Mouse (Mus musculus) embryonic stem cell, embryonic (primary cell): ENCODE measurements around the gene Nxph3.

Source experiments
- CTCF ChIA-PET, 4 experiments: fragments of 300-600 bp in 2 of 4; fragments of 350-600 bp in 2 of 4; sonication (Branson Sonifier 250); formaldehyde crosslinking; loops; one replicate each; lab custom pipeline; 2022; ENCODE audit warnings: inconsistent platforms in 2 of 4; lab: Charles Lee
- POLR2A ChIA-PET, 4 experiments: fragments of 300-600 bp in 2 of 4; fragments of 350-600 bp in 2 of 4; sonication (Branson Sonifier 250); formaldehyde crosslinking; loops; one replicate each; lab custom pipeline; 2022; ENCODE audit warnings: antibody characterized with exemption in 4 of 4, inconsistent platforms in 1 of 4; lab: Charles Lee

The Nxph3 gene

DNA sequence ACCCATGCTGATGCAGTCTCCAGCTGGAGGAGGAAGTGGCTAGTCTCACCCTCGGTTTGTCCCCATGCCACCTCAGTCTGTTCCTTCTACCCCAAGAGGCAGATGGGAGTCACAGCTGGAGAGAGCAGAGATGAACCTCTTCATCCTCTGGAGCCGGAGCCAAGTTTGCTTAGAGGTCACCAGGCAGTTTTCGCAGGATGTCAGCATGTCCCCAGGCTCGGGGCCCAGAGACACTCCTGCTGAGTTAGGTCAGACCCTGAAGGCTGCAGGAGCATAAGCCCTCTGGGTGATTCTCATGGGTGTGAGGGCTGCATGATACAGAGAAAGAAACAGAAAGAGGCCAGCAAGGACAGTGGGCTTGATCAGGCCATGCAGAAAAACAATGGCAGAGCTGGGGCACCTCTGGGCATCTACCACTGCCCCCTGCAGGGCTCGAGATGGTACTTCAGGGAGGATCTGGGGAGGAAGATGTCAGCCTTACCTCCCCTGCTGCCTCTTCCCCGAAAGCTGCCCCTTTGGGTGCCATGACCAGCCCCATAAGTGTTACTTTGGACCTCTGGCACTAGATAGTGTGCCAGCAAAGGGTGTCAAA is 5.1 kb downstream of the Nxph3 start:
- POLR2A ChIA-PET: interaction anchor here in 2 of 4 experiments (0.9 to 3.8 kb wide), 6 partner anchors 11 to 95 kb away, joined by 3 to 14 read pairs (median 5); partner anchors contain the start of gene Spop (in 1 of the 2)
- CTCF ChIA-PET: interaction anchor here (0.6 to 4.8 kb wide), 22 partner anchors 9 to 258 kb away, joined by 3 to 34 read pairs (median 4); partner anchors contain the start of gene Slc35b1 (in 1 of the 4)

DNA sequence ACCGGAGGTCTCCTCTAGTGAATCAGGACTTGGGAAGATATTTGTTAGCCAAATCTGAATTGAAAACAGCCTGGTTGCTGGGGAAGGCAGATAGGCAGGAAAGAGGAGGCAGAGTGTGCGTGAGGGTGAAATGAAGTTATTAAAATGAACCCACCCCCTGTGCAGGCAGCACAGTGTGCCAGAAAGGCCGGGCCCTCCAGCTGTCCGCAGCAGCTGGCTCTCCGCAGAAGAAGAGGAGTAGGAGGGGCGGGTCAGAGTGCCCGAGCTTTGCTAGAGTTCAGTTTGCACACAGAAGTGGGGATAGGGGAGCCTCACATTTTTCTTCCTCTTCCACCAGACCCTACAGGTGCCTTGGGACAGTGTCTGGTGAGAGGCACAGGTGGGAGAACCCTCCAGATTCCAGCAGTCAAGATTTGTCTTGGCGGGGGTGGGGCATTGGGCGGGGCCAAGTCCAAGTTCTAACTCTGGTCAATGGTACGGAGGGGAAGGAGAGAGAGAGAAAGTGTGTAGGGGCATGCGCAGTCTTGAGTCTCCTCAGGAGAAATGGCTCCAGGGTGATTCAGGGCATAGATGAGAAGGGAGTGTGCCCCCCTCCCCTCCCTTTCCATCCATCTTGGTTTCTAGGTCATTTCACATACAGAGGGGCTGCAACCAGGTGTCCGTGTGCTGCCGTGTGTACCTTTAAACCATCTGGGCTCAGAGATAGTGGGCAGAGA is 6.0 kb downstream of the Nxph3 start:
- CTCF ChIA-PET: interaction anchor here (0.7 to 4.8 kb wide), 21 partner anchors 8 to 1288 kb away, joined by 3 to 34 read pairs (median 5); partner anchors contain the start of genes Eme1 (in 1 of the 4) and Slc35b1 (in 1 of the 4)

DNA sequence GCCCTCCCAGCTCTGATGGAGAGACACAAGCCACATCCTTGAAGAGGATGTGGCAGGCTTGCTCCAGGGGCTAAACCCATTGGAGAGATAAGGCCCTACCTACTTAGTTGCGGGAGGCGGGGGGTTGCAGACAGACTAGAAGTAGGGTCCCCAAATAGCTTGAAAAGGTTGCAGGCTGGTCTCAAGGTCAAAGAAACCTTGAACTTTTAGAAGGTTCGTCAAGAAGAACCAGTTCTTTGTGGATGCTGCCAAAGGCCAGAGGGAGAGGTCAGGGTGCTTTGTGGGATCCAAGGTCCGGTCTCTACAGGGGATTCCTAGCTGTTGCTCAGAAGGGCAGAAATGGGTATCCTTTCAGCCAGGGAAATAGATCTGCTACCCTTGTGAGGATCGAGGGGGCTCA is 6.6 kb downstream of the Nxph3 start:
- POLR2A ChIA-PET: interaction anchor here in 3 of 4 experiments (0.6 to 3.8 kb wide), 12 partner anchors 8 to 1304 kb away, joined by 3 to 14 read pairs (median 4); partner anchors contain the start of genes Kat7 (in 1 of the 3) and Slc35b1 (in 1 of the 3)

More for the DNA sequence above, 6.0 kb downstream of the Nxph3 start:
- POLR2A ChIA-PET: interaction anchor here in 3 of 4 experiments (0.6 to 3.8 kb wide), 11 partner anchors 10 to 1303 kb away, joined by 3 to 14 read pairs (median 5); partner anchors contain the start of genes Kat7 (in 1 of the 3) and Slc35b1 (in 1 of the 3)

GRCm38 (mm10) chr11:95507041-95507716 is 7.2 kb downstream of the Nxph3 start:
- ChIA-PET CTCF (interaction anchor here (0.5 to 4.8 kb wide), 27 partner anchors 8 to 432 kb away, joined by 3 to 34 read pairs (median 3); no protein-coding TSS in a partner anchor), POLR2A (interaction anchor here (0.6 to 3.8 kb wide), 13 partner anchors 8 to 224 kb away, joined by 3 to 14 read pairs (median 4); partner anchors contain the start of genes Kat7 (in 1 of the 4) and Slc35b1 (in 1 of the 4))

More for the DNA sequence above, 6.6 kb downstream of the Nxph3 start:
- CTCF ChIA-PET: interaction anchor here (0.6 to 4.8 kb wide), 23 partner anchors 8 to 1289 kb away, joined by 3 to 34 read pairs (median 4); partner anchors contain the start of gene Eme1 (in 1 of the 4)

DNA sequence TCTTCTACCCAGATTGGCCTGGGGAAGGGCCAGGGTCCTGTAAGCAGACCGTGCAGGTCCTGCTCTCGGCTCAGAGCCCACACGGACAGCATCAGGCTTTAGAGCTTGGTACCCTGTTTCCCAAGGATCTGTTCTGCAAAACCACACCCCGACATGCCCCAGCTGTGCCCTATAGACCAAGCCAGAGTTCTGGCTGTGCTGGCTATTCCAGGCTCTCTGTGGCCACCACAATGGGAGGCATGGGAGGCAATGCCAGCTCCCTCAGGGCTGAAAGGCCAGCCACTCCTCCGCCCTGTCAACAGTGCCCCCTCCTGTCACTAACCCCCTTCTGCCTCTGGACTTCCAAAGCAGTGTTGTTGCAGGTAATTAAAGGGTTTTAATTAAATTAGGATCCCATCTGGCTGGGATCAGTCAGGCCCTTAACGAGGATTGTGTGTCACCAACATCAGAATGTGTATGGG is 10.1 kb downstream of the Nxph3 start:
- CTCF ChIA-PET: interaction anchor here in 3 of 4 experiments (1.3 to 2.6 kb wide), 6 partner anchors 9 to 17 kb away, joined by 3 to 11 read pairs (median 7); partner anchors contain the start of gene Nxph3 (in 1 of the 3)
- POLR2A ChIA-PET: interaction anchor here in 2 of 4 experiments (1.1 to 1.9 kb wide), 2 partner anchors 167 to 193 kb away, joined by 3 to 6 read pairs; no protein-coding TSS in a partner anchor

GRCm38 (mm10) chr11:95503581-95504180 is 10.7 kb downstream of the Nxph3 start:
- ChIA-PET POLR2A (interaction anchor here in 3 of 4 experiments (0.6 to 1.9 kb wide), 7 partner anchors 11 to 193 kb away, joined by 3 to 6 read pairs (median 4); partner anchors contain the start of genes Nxph3 (in 1 of the 3) and Slc35b1 (in 1 of the 3)), CTCF (interaction anchor here in 3 of 4 experiments (1.3 to 2.6 kb wide), 6 partner anchors 10 to 18 kb away, joined by 3 to 11 read pairs (median 7); partner anchors contain the start of gene Nxph3 (in 1 of the 3))

- CTCF ChIA-PET: interaction anchor here in 3 of 4 experiments (0.5 to 6.7 kb wide), 6 partner anchors 12 to 491 kb away, joined by 3 to 43 read pairs (median 12); partner anchors contain the start of gene Nxph3 (in 1 of the 3)
- POLR2A ChIA-PET: interaction anchor here in 2 of 4 experiments (1.1 to 1.4 kb wide), 5 partner anchors 11 to 37 kb away, joined by 3 to 4 read pairs (median 3); no protein-coding TSS in a partner anchor
Measured at GRCm38 (mm10) chr11:95501826-95502225, 12.5 kb downstream of the Nxph3 start.

DNA sequence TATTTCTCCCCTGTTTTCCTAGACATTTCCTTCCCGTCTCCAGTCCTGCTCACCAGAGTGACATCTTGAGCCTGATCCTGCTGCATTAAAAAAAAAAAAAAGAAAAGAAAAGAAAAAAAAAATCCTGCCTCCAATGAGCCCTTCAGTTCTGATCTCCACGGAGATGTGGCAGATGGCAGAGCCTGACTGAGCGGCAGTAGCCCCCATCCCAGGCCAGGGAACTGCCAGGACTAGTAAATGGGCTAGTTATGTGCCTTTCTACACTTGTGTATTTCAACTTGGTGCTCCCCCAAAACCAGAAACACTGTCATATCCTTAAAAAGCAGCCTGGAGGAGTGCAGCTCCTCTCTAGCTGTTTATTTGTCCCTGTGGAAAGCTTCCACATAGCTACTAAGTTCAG is 13.5 kb downstream of the Nxph3 start:
- POLR2A ChIA-PET: interaction anchor here in 2 of 4 experiments (0.7 to 1.4 kb wide), 6 partner anchors 20 to 103 kb away, joined by 3 to 4 read pairs (median 4); no protein-coding TSS in a partner anchor
- CTCF ChIA-PET: interaction anchor here (0.5 to 6.7 kb wide), 9 partner anchors 9 to 249 kb away, joined by 3 to 43 read pairs (median 5); partner anchors contain the start of gene Nxph3 (in 1 of the 4)

- POLR2A ChIA-PET: interaction anchor here in 2 of 4 experiments (0.7 to 3.8 kb wide), 8 partner anchors 8 to 102 kb away, joined by 3 to 14 read pairs (median 4); no protein-coding TSS in a partner anchor
- CTCF ChIA-PET: interaction anchor here (0.7 to 6.7 kb wide), 9 partner anchors 9 to 249 kb away, joined by 3 to 43 read pairs (median 5); partner anchors contain the start of gene Nxph3 (in 1 of the 4)
Measured at GRCm38 (mm10) chr11:95500412-95500811, 14.0 kb downstream of the Nxph3 start.

- CTCF ChIA-PET: interaction anchor here (0.5 to 6.7 kb wide), 31 partner anchors 9 to 915 kb away, joined by 3 to 43 read pairs (median 4); partner anchors contain the start of genes Slc35b1 (in 2 of the 4) and Nxph3 (in 1 of the 4)
Measured at GRCm38 (mm10) chr11:95497921-95498320, 16.4 kb downstream of the Nxph3 start.

DNA sequence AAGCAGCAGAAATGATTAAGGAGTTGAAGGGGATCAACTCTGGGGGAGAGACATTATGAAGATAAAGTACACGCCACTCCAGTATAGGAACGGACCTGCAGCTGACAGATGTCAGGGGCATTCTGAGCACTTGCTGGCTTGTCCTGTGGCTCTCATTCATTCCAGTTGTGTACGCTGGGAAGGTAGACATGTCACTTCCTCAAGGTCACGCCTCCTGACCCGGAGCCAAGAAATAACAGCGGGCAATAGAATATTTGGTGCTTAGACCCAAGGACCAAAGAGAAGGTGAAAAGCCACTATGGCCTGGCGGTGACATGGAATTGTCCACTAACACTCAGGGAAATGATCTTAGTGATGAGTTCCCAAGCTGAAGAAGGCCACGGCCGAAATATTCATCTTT is 18.5 kb downstream of the Nxph3 start:
- CTCF ChIA-PET: interaction anchor here (0.5 to 4.7 kb wide), 7 partner anchors 12 to 198 kb away, joined by 4 to 24 read pairs (median 9); partner anchors contain the start of gene Nxph3 (in 1 of the 4)
- POLR2A ChIA-PET: interaction anchor here in 2 of 4 experiments (0.6 to 1.6 kb wide), 7 partner anchors 10 to 532 kb away, joined by 3 to 5 read pairs (median 3); partner anchors contain the start of gene Kat7 (in 1 of the 2)

More at GRCm38 (mm10) chr11:95497921-95498320, 16.4 kb downstream of the Nxph3 start:
- POLR2A ChIA-PET: interaction anchor here (0.6 to 3.8 kb wide), 18 partner anchors 8 to 225 kb away, joined by 3 to 14 read pairs (median 3); partner anchors contain the start of genes Slc35b1 (in 2 of the 4), Spop (in 2 of the 4) and Phb (in 1 of the 4)

DNA sequence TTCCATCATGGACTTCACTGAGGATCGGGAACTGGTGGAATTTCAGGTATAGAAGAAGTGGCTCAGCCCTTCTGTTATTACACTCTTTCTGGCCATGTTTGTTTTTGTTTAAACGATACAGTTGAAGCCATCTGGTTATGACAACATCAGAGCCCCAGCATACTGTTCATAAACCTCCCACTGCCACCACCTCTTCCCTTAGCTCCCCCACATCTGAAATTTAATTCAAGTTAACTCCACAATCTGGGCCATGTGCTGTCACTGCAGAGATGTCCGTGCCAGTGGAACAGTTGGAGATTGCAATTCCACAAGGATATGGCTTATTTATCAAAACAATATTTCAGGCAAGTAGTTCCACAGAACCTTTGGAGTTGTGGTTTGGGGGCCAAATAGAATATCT is 20.0 kb downstream of the Nxph3 start:
- POLR2A ChIA-PET: interaction anchor here in 2 of 4 experiments (1.0 to 1.6 kb wide), 3 partner anchors 16 to 110 kb away, joined by 3 to 5 read pairs (median 4); partner anchors contain the start of gene Slc35b1 (in 1 of the 2)
- CTCF ChIA-PET: interaction anchor here in 3 of 4 experiments (0.5 to 2.7 kb wide), 6 partner anchors 10 to 236 kb away, joined by 3 to 9 read pairs (median 4); no protein-coding TSS in a partner anchor

DNA sequence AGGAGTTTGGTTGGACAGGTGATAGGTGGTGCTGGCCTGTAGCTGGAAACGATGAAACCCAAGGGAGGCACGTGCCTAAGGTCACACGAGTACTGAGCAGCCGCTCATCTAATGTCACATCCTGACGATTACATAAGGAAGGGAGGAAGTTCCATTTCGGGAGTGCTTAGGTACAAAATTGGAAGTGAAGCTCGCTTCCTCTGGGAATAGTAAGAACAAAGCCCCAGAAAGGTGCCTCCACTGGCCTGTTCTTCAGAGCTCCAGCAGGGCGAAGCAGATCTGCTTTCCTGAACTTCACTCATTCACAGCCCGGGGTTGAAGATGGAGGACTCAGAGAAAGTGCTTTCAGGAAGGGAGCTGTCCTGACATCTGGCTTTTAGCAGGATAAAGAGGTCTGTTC is 20.4 kb downstream of the Nxph3 start:
- ChIA-PET POLR2A (interaction anchor here in 2 of 4 experiments (1.0 to 1.6 kb wide), 3 partner anchors 16 to 110 kb away, joined by 3 to 5 read pairs (median 4); partner anchors contain the start of gene Slc35b1 (in 1 of the 2)), CTCF (interaction anchor here in 3 of 4 experiments (0.5 to 2.7 kb wide), 7 partner anchors 10 to 235 kb away, joined by 3 to 9 read pairs (median 4); no protein-coding TSS in a partner anchor)

- ChIA-PET POLR2A (interaction anchor here in 1 of 4 experiments (1.6 kb wide), 1 partner anchor 24 kb away, joined by 3 read pairs; no protein-coding TSS in a partner anchor), CTCF (interaction anchor here in 1 of 4 experiments (1.4 kb wide), 1 partner anchor 28 kb away, joined by 6 read pairs; no protein-coding TSS in a partner anchor)
Measured at GRCm38 (mm10) chr11:95493010-95493409, 21.4 kb downstream of the Nxph3 start.

DNA sequence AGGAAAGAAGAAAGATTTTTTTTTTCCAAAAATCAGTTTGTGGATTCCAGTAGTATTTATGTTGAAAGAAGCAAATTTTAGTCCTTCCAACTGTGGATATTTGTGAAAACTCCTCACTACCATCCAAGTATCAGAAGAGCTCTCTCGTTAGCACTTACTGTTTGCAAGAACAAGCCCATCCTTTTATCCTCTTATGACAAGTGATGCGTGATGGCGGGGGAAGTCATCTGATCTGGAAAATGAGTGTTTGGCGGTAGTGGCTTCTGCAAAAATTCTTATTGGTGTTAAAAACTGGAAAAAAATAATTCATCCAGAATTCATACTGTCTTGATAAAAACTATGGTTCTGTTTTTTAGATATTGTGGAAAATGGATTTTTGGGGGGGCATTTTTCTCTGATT is 22.1 kb downstream of the Nxph3 start:
- ChIA-PET CTCF (no interaction called here), POLR2A (no interaction called here)
